Mouse (Mus musculus) intestine, embryonic 14.5 days (tissue): ENCODE measurements around the gene Gtf2f2. TPM values are rescaled to one million over a fixed set of nuclear protein-coding genes. Genes with fewer than 3 reads are reported as not detected.
A peak's percentile ranks its signal among the peaks of the same experiment; 100 is the strongest.

ENCODE experiments used
- ATAC-seq: fragments of 200-750 bp; cut with Nextera tagmentation; replicated peaks from 2 replicates; pipeline ENCODE4 v1.8.0; 2017; ENCODE audit warnings: low read depth, moderate number of reproducible peaks, moderate TSS enrichment, moderate library complexity; ENCODE audit not compliant: low FRiP score, low TSS enrichment
- DNase-seq: peaks from one replicate; pipeline ENCODE4 v3.0.0-alpha.2; 2018; ENCODE audit warnings: low spot score
- H3K27ac ChIP-seq: fragments of 300-500 bp; sonication (generic); 2 replicates; pipeline ENCODE4 v1.5.1; 2014; ENCODE audit warnings: low read depth, mild to moderate bottlenecking, control low read depth
- H3K27me3 ChIP-seq: fragments of 300-500 bp; sonication (generic); replicated peaks from 2 replicates; pipeline ENCODE4 v1.6.1; 2014; ENCODE audit warnings: low read length, control low read depth; ENCODE audit not compliant: control insufficient read depth, insufficient read depth
- H3K36me3 ChIP-seq: fragments of 300-500 bp; sonication (generic); 2 replicates; pipeline ENCODE4 v1.6.1; 2014; ENCODE audit warnings: low read length, control low read depth; ENCODE audit not compliant: control insufficient read depth, insufficient read depth
- H3K4me1 ChIP-seq: fragments of 300-500 bp; sonication (generic); replicated peaks from 2 replicates; pipeline ENCODE4 v1.6.1; 2014; ENCODE audit warnings: low read length, control low read depth, mixed read lengths; ENCODE audit not compliant: control insufficient read depth, insufficient read depth
- H3K4me2 ChIP-seq: fragments of 300-500 bp; sonication (generic); 2 replicates; pipeline ENCODE4 v1.6.1; 2014; ENCODE audit warnings: low read length
- H3K4me3 ChIP-seq: fragments of 300-500 bp; sonication (generic); 2 replicates; pipeline ENCODE4 v1.5.1; 2014; ENCODE audit warnings: low read depth, low read length, control low read depth, mixed read lengths
- H3K9ac ChIP-seq: fragments of 300-500 bp; sonication (generic); 2 replicates; pipeline ENCODE4 v1.6.1; 2014; ENCODE audit warnings: mild to moderate bottlenecking, low read length
- H3K9me3 ChIP-seq: fragments of 300-500 bp; sonication (generic); 2 replicates; pipeline ENCODE4 v1.6.1; 2016; ENCODE audit warnings: low read length, control low read depth; ENCODE audit not compliant: control insufficient read depth
- WGBS: fragments of 180-500 bp; shearing (Covaris S2); extraction: QIAGEN DNeasy Blood & Tissue Kit; methylation state at CpG from one replicate; pipeline ENCODE4 v1.1.7; 2014; 5-methylcytosine and 5-hydroxymethylcytosine counted together
- polyA plus RNA-seq: library from polyadenylated mRNA; unstranded; fragments of >200 nt; fragmentation: Nextera tagmentation; extraction: Ambion mirVana; gene quantifications from 2 replicates; pipeline ENCODE4 v1.2.1, GENCODE M21; 2014

Gene Gtf2f2
- polyA plus RNA-seq, 1 experiment from 2014 or later, result 40.2 TPM

GRCm38 (mm10) chr14:76009185-76009584, 1.5 kb downstream of the Gtf2f2 start:
- H3K4me3 ChIP-seq, result no peak overlapping the region
- no peak overlapping the region for H3K27ac ChIP-seq
- H3K4me1 ChIP-seq, result peaks cover 16% of the 10 kb centered on the region
- peak overlapping the region; percentile 85; the same call in 1 of the 2 replicates for H3K9ac ChIP-seq
- WGBS, result 87% methylated on average over 5 of the region's 5 CpGs
- H3K9me3 ChIP-seq, result no peaks in the 10 kb centered on the region
- H3K27me3 ChIP-seq, result no peaks in the 10 kb centered on the region
- H3K36me3 ChIP-seq, result peaks cover 11% of the 10 kb centered on the region; the same call in 1 of the 2 replicates
- DNase-seq (no peak), ATAC-seq (no peak)
- H3K4me2 ChIP-seq, result peak overlapping the region; percentile 84

- WGBS, result 91% methylated on average over 1 of the region's 1 CpGs
- Histone ChIP-seq H3K9me3 (no peaks in the 10 kb centered on the region), H3K4me1 (peaks cover 16% of the 10 kb centered on the region), H3K27me3 (no peaks in the 10 kb centered on the region), H3K4me2 (no peak overlapping the region), H3K4me3 (no peak overlapping the region), H3K36me3 (peaks cover 11% of the 10 kb centered on the region; the same call in 1 of the 2 replicates), H3K27ac (no peak overlapping the region), H3K9ac (no peak overlapping the region)
- no peak for ATAC-seq
- DNase-seq, result no peak
These were observed 2.5 kb downstream of the Gtf2f2 start for GRCm38 (mm10) chr14:76008174-76008573.

- Histone ChIP-seq H3K27ac (no peak overlapping the region), H3K27me3 (no peaks in the 10 kb centered on the region), H3K4me2 (no peak overlapping the region), H3K36me3 (peaks cover 11% of the 10 kb centered on the region; the same call in 1 of the 2 replicates), H3K9ac (no peak overlapping the region), H3K9me3 (no peaks in the 10 kb centered on the region), H3K4me1 (peaks cover 14% of the 10 kb centered on the region), H3K4me3 (no peak overlapping the region)
- 91% methylated on average over 4 of the region's 4 CpGs for WGBS
- ATAC-seq (no peak), DNase-seq (no peak)
These were observed 5.7 kb downstream of the Gtf2f2 start for GRCm38 (mm10) chr14:76005011-76005410.

DNA sequence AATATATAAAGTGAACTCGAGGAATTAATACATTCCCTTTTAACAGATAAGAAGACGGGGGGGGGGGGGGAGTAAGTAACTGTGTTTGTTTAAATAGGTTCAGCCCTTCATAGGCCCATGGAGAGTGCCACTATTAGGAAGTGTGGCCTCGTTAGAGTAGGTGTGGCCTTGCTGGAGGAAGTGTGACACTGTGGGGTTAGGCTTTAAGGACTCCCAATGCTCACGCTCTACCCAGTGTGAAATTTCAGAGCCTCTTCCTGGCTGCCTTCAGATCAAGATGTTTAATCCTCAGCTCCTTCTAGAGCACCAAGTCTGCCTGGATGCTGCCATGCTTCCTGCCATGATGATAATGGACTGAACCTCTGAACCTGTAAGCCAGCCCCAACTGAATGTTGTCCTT, 8.9 kb downstream of the Gtf2f2 start:
- no peak overlapping the region for H3K9ac ChIP-seq
- 82% methylated on average over 4 of the region's 4 CpGs for WGBS
- H3K4me3 ChIP-seq, result no peak overlapping the region
- H3K4me2 ChIP-seq, result no peak overlapping the region
- H3K36me3 ChIP-seq, result peaks cover 9% of the 10 kb centered on the region; the same call in 1 of the 2 replicates
- DNase-seq (no peak), ATAC-seq (no peak)
- no peaks in the 10 kb centered on the region for H3K27me3 ChIP-seq
- no peaks in the 10 kb centered on the region for H3K4me1 ChIP-seq
- H3K9me3 ChIP-seq, result no peaks in the 10 kb centered on the region
- H3K27ac ChIP-seq, result no peak overlapping the region

DNA sequence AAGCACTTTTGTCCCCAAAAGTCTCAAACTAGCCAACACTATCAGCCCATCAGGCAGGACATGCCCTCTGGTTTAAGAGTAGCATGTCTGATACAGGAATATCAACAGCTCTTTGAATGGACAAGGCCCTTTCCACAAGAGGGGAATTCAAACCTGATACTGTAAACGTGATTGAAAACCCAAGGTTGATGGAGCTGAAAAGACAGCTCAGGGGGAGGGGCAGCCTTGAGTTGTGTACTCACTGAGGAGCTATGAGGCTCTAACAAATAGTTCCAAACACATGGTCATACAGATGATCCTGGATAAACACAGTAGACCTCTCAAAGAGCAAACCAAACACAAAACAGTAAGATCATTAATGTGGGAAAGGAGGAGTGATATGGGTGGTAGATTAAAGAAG, 12.6 kb downstream of the Gtf2f2 start:
- Histone ChIP-seq H3K4me3 (no peak overlapping the region), H3K4me2 (no peak overlapping the region), H3K4me1 (no peaks in the 10 kb centered on the region), H3K9ac (no peak overlapping the region), H3K9me3 (no peaks in the 10 kb centered on the region), H3K27ac (no peak overlapping the region), H3K36me3 (peaks cover 4% of the 10 kb centered on the region; the same call in 1 of the 2 replicates), H3K27me3 (no peaks in the 10 kb centered on the region)
- ATAC-seq (no peak), DNase-seq (no peak)
- WGBS, result 63% methylated on average over 1 of the region's 1 CpGs

GRCm38 (mm10) chr14:75992371-75992770, 18.3 kb downstream of the Gtf2f2 start:
- no peak overlapping the region for H3K27ac ChIP-seq
- no peaks in the 10 kb centered on the region for H3K4me1 ChIP-seq
- DNase-seq (no peak), ATAC-seq (no peak)
- no peak overlapping the region for H3K9ac ChIP-seq
- H3K4me2 ChIP-seq, result no peak overlapping the region
- no peaks in the 10 kb centered on the region for H3K27me3 ChIP-seq
- H3K9me3 ChIP-seq, result no peaks in the 10 kb centered on the region
- H3K36me3 ChIP-seq, result peaks cover 4% of the 10 kb centered on the region; the same call in 1 of the 2 replicates
- no peak overlapping the region for H3K4me3 ChIP-seq
- 94% methylated on average over 4 of the region's 4 CpGs for WGBS

DNA sequence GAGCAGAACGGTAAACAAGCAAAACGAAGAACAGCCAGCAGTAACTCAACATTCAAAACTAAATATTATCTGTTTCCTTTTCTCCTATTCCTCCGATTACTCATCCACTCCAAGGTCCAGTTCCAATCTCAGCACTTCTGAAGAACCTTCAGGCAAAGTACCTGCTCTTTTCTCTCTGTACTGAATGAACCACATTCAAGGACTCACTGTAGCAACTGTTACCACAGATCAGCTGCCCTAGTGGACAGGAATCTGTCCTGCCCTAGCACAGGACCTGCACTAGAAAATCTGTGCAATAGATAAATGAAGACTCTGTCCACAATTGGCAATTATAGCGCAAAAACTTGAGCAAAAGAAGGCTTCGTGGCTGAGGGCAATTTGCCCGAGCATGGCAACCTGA, 19.7 kb downstream of the Gtf2f2 start:
- DNase-seq (no peak), ATAC-seq (no peak)
- no peak overlapping the region for H3K4me2 ChIP-seq
- no peak overlapping the region for H3K27ac ChIP-seq
- H3K9ac ChIP-seq, result no peak overlapping the region
- H3K36me3 ChIP-seq, result peaks cover 4% of the 10 kb centered on the region; the same call in 1 of the 2 replicates
- no peak overlapping the region for H3K4me3 ChIP-seq
- H3K9me3 ChIP-seq, result no peaks in the 10 kb centered on the region
- H3K4me1 ChIP-seq, result no peaks in the 10 kb centered on the region
- no peaks in the 10 kb centered on the region for H3K27me3 ChIP-seq
- WGBS, result 92% methylated on average over 6 of the region's 6 CpGs

- DNase-seq, result no peak
- no peaks in the 10 kb centered on the region for H3K9me3 ChIP-seq
- peaks cover 4% of the 10 kb centered on the region; the same call in 1 of the 2 replicates for H3K36me3 ChIP-seq
- no peak for ATAC-seq
- H3K9ac ChIP-seq, result no peak overlapping the region
- no peaks in the 10 kb centered on the region for H3K27me3 ChIP-seq
- 85% methylated on average over 1 of the region's 1 CpGs for WGBS
- H3K4me1 ChIP-seq, result no peaks in the 10 kb centered on the region
- no peak overlapping the region for H3K27ac ChIP-seq
- no peak overlapping the region for H3K4me3 ChIP-seq
- H3K4me2 ChIP-seq, result no peak overlapping the region
These were observed 21.5 kb downstream of the Gtf2f2 start for GRCm38 (mm10) chr14:75989168-75989567.

DNA sequence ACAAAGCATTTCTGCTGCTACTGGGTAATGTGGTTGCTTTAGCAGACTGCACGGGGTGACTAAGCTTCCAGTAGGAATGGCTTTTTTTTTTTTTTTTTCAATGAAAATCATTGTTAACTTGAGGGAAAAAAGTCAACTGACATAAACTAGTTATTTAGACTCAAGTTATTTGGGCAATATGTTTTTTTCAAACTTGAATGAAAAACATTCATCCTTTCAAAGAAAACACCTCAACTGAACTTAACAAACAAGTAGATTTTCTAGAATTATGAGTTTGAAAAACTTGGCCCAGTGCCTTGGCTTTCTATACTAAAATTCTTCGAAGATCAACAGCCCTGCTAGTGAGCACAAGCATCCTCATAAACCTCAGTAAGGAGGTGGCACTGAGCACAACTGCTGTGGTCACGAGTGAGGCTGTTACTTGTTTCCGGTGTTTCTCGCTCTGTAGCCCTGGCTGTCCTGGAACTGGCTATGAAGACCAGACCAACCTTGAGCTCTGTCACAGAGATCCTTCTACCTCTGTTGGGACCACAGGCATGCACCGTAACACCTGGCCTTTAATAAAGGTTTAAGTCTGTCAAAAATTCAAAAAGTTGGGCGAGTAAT, 23.7 kb downstream of the Gtf2f2 start:
- no peak for DNase-seq
- Histone ChIP-seq H3K27me3 (no peaks in the 10 kb centered on the region), H3K36me3 (no peaks in the 10 kb centered on the region), H3K27ac (no peak overlapping the region), H3K4me3 (no peak overlapping the region), H3K9me3 (no peaks in the 10 kb centered on the region), H3K9ac (no peak overlapping the region), H3K4me2 (no peak overlapping the region), H3K4me1 (no peaks in the 10 kb centered on the region)
- ATAC-seq, result no peak
- 83% methylated on average over 7 of the region's 7 CpGs for WGBS
